Mouse (Mus musculus) embryonic facial prominence, embryonic 11.5 days (tissue): ENCODE results near the gene Epb41l5. TPM values are rescaled to one million over a fixed set of nuclear protein-coding genes. Genes with fewer than 3 reads are reported as not detected.

Experiments
- ATAC-seq: fragments of 200-750 bp; cut with Nextera tagmentation; replicated peaks from 2 replicates; pipeline ENCODE4 v1.8.0; 2017; ENCODE audit warnings: low read depth; ENCODE audit not compliant: insufficient number of reproducible peaks, low FRiP score, low TSS enrichment
- DNase-seq: peaks from one replicate; pipeline ENCODE4 v3.0.0-alpha.2; 2015; ENCODE audit warnings: low spot score
- H3K27ac ChIP-seq: fragments of 300-500 bp; sonication (generic); replicated peaks from 2 replicates; pipeline ENCODE4 v1.5.1; 2014; ENCODE audit warnings: mild to moderate bottlenecking, low read depth, low read length, control low read depth
- H3K27me3 ChIP-seq: fragments of 300-500 bp; sonication (generic); 2 replicates; pipeline ENCODE4 v1.6.1; 2014; ENCODE audit warnings: mild to moderate bottlenecking, low read length, moderate library complexity, mixed read lengths; ENCODE audit not compliant: control insufficient read depth, insufficient read depth
- H3K36me3 ChIP-seq: fragments of 300-500 bp; sonication (generic); replicated peaks from 2 replicates; pipeline ENCODE4 v1.6.1; 2014; ENCODE audit warnings: low read depth, mild to moderate bottlenecking, low read length, moderate library complexity, mixed read lengths; ENCODE audit not compliant: control insufficient read depth, insufficient read depth
- H3K4me1 ChIP-seq: fragments of 300-500 bp; sonication (generic); 2 replicates; pipeline ENCODE4 v1.6.1; 2014; ENCODE audit warnings: low read length, mixed read lengths; ENCODE audit not compliant: control insufficient read depth, insufficient read depth
- H3K4me2 ChIP-seq: fragments of 300-500 bp; sonication (generic); 2 replicates; pipeline ENCODE4 v1.6.1; 2014; ENCODE audit warnings: low read depth, mild to moderate bottlenecking, control low read depth, low read length, moderate library complexity
- H3K4me3 ChIP-seq: fragments of 300-500 bp; sonication (generic); 2 replicates; pipeline ENCODE4 v1.5.1; 2014; ENCODE audit warnings: low read depth, low read length, control low read depth
- H3K9ac ChIP-seq: fragments of 300-500 bp; sonication (generic); replicated peaks from 2 replicates; pipeline ENCODE4 v1.6.1; 2014; ENCODE audit warnings: mild to moderate bottlenecking, control low read depth, low read length
- H3K9me3 ChIP-seq: fragments of 300-500 bp; sonication (generic); replicated peaks from 2 replicates; pipeline ENCODE4 v1.6.1; 2016; ENCODE audit warnings: mild to moderate bottlenecking, low read length, inconsistent platforms, mixed read lengths; ENCODE audit not compliant: control insufficient read depth
- WGBS: fragments of 180-500 bp; shearing (Covaris S2); extraction: QIAGEN DNeasy Blood & Tissue Kit; methylation state at CpG from one replicate; pipeline ENCODE4 v1.1.7; 2014; 5-methylcytosine and 5-hydroxymethylcytosine counted together
- polyA plus RNA-seq: library from polyadenylated mRNA; unstranded; fragments of >200 nt; fragmentation: Nextera tagmentation; extraction: Ambion mirVana; gene quantifications from 2 replicates; pipeline ENCODE4 v1.2.1, GENCODE M21; 2014

The Epb41l5 gene
- 21.4 and 25.6 TPM in 2 replicates for polyA plus RNA-seq

DNA sequence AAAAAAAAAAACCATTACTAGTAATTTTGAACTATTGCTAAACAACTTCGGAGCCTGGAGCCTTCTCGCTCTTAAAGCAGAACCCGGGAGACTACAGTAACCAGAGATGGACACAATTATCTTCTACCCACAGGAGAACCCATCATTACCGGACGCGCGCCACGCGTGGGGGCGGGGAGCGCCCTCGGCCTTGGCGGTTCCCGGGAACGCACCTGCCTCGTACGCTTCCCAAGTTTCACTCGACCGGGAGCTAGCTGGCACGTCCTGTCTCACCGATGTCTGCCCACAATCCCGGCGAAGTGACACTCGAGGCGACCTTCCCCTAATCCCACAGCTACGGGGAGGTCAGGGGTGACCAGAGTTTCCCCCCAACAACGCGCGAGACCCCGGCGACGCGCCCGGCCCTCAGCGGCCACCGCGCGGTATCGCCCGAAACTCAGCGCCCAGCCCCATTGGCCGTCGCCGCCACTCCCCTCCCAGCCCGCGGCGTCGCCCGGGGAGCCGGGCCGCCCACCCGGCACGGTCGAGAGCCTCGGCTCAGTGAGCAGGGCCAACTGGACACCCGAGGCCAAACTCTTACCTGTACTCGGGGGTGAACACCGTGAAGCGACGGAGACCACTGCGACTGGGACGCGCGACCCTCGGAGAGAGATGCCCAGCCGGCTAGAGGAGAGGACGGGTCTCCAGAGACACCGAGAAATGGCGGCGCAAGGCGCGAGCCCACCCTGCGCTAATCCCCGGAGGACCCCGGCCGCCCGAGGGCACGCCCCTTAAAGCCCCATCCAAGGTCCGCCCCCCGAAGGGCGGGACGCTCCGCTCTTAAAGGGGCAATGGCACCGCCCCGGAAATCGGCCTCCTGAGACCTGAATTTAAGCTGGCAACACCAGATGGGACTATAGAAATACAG lies at the start of gene Epb41l5:
TSS of gene Epb41l5 (minus strand) at position 796 of the 907 bp plus-strand sequence.
- H3K4me2 ChIP-seq = peak within 1 kb of the TSS; percentile 71
- WGBS = under 1% methylated on average over 86 of the region's 86 CpGs

DNA sequence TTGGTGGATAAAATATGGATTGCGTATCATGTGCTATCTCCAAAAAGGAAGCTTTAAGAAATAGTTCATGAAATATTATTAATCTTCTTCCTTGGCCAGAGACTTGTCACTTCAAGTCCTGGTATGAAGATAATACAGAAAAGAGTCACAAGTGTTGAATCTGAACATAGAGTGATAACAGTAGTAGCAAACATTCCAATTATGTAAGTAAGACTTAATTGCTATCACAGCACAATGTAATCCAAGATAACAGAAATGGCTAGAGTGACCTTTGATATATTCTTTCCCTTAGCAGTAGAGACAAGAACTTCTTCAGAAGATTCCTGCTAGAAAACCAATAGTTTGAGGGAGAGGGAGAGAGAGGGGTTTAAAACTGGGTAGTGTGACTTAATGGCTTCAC lies 48.1 kb upstream of the Epb41l5 start:
- WGBS = 97% methylated on average over 1 of the region's 1 CpGs
- Histone ChIP-seq H3K4me2 (no peak overlapping the region), H3K4me3 (no peak overlapping the region), H3K36me3 (no peaks in the 10 kb centered on the region), H3K27me3 (no peaks in the 10 kb centered on the region), H3K9ac (no peak overlapping the region), H3K27ac (no peak overlapping the region), H3K4me1 (no peaks in the 10 kb centered on the region), H3K9me3 (no peaks in the 10 kb centered on the region)
- ATAC-seq (no peak), DNase-seq (no peak)

More for the DNA sequence above, at the start of gene Epb41l5:
- H3K36me3 ChIP-seq = no peaks in the 10 kb centered on the region
- no peaks in the 10 kb centered on the region for H3K4me1 ChIP-seq
- 0 out of 2 replicates have a peak within 1 kb of the TSS, but pooled peaks have one; percentile 35 for H3K27ac ChIP-seq
- DNase-seq = peak; percentile 93
- H3K9me3 ChIP-seq = no peaks in the 10 kb centered on the region
- H3K4me3 ChIP-seq = peak within 1 kb of the TSS; percentile 72
- H3K27me3 ChIP-seq = no peaks in the 10 kb centered on the region
- ATAC-seq = peak; percentile 90
- peak within 1 kb of the TSS; percentile 68 for H3K9ac ChIP-seq

GRCm38 (mm10) chr1:119685773-119686558 lies 37.2 kb upstream of the Epb41l5 start:
- DNase-seq = no peak
- WGBS = 82% methylated on average over 3 of the region's 3 CpGs
- Histone ChIP-seq H3K9me3 (no peaks in the 10 kb centered on the region), H3K4me2 (no peak overlapping the region), H3K4me1 (no peaks in the 10 kb centered on the region), H3K9ac (no peak overlapping the region), H3K27ac (no peak overlapping the region), H3K36me3 (no peaks in the 10 kb centered on the region), H3K4me3 (no peak overlapping the region), H3K27me3 (no peaks in the 10 kb centered on the region)
- no peak for ATAC-seq

- H3K9me3 ChIP-seq = no peaks in the 10 kb centered on the region
- H3K36me3 ChIP-seq = no peaks in the 10 kb centered on the region
- ATAC-seq (no peak), DNase-seq (no peak)
- H3K27ac ChIP-seq = no peak overlapping the region
- no peaks in the 10 kb centered on the region for H3K4me1 ChIP-seq
- no peaks in the 10 kb centered on the region for H3K27me3 ChIP-seq
- no peak overlapping the region for H3K9ac ChIP-seq
- no peak overlapping the region for H3K4me3 ChIP-seq
- no peak overlapping the region for H3K4me2 ChIP-seq
- WGBS = 86% methylated on average over 2 of the region's 2 CpGs
Measured at GRCm38 (mm10) chr1:119681663-119682213, 32.9 kb upstream of the Epb41l5 start.

DNA sequence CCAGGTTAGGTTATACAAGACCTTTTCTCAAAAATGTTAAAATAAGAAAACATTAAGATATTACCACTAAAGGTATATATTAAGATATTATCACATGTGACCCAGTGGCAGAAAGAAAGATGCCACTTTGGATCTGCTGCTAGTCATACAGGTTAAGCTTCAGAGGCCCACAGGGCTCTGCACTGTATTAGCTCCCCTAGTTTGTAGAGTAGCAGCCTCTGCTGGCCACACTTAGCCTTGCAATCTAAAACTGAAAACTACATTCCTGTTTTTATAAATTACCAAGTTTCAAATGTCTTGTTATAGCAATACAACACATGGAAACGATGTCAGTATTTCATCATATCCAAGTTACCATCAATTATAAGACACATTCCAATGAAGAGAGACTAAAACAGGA lies 26.2 kb upstream of the Epb41l5 start:
- no peak overlapping the region for H3K27ac ChIP-seq
- 76% methylated on average over 1 of the region's 1 CpGs for WGBS
- H3K9ac ChIP-seq = no peak overlapping the region
- no peak overlapping the region for H3K4me2 ChIP-seq
- ATAC-seq = no peak
- H3K4me1 ChIP-seq = no peaks in the 10 kb centered on the region
- no peaks in the 10 kb centered on the region for H3K27me3 ChIP-seq
- no peak overlapping the region for H3K4me3 ChIP-seq
- H3K36me3 ChIP-seq = no peaks in the 10 kb centered on the region
- peak; percentile 45 for DNase-seq
- H3K9me3 ChIP-seq = no peaks in the 10 kb centered on the region

DNA sequence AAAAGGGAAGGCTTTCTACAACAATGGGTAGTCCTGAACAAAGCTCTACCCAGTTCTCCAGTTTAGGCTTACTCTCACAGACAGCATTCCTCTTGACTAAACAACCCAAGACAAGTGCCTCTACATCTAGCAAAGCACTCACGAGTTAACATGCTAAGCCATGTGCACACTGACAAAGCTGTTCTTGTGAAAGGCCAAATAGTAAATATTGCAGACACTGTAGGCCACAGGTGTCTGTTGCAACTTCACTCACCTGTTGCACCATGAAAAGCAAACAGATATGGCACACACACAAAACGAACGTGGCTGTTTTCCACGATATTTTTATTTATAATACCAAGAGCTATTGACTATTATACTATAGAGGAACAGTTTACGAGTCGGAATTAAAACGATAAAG lies 18.1 kb upstream of the Epb41l5 start:
- DNase-seq = no peak
- Histone ChIP-seq H3K9me3 (no peaks in the 10 kb centered on the region), H3K27ac (no peak overlapping the region), H3K9ac (no peak overlapping the region), H3K4me2 (no peak overlapping the region), H3K36me3 (no peaks in the 10 kb centered on the region; the same call in 1 of the 2 replicates), H3K4me1 (no peaks in the 10 kb centered on the region), H3K4me3 (no peak overlapping the region), H3K27me3 (no peaks in the 10 kb centered on the region)
- ATAC-seq = no peak
- WGBS = 88% methylated on average over 7 of the region's 7 CpGs

- DNase-seq (no peak), ATAC-seq (no peak)
- H3K4me2 ChIP-seq = no peak overlapping the region
- no peaks in the 10 kb centered on the region for H3K27me3 ChIP-seq
- no peak overlapping the region for H3K9ac ChIP-seq
- H3K9me3 ChIP-seq = no peaks in the 10 kb centered on the region
- H3K36me3 ChIP-seq = no peaks in the 10 kb centered on the region
- no peak overlapping the region for H3K4me3 ChIP-seq
- H3K27ac ChIP-seq = no peak overlapping the region
- no peaks in the 10 kb centered on the region for H3K4me1 ChIP-seq
- WGBS = 92% methylated on average over 2 of the region's 2 CpGs
Measured at GRCm38 (mm10) chr1:119654307-119654706, 5.5 kb upstream of the Epb41l5 start.
